Mouse (Mus musculus): ENCODE results near the gene Ogfod2.

GRCm38 (mm10) chr5:124103552-124103951 is 8.5 kb upstream of the Ogfod2 start:
- TF ChIP-seq POLR2A (IDR thresholded peaks at IDR 0.05; ENCODE audit: insufficient read length, low read depth) (no peak), POLR2AphosphoS2 (IDR thresholded peaks at IDR 0.05; ENCODE audit: insufficient read length, low read depth) (no peak), USF1 (IDR thresholded peaks at IDR 0.05; ENCODE audit: low read depth) (no peak), MYOG (IDR thresholded peaks at IDR 0.05; ENCODE audit: control insufficient read depth in 1 of 3, insufficient read depth in 1 of 3, insufficient read length in 2 of 3, low read depth in 2 of 3) (no peak), CEBPB (IDR thresholded peaks at IDR 0.05; ENCODE audit: insufficient read depth, poor library complexity, severe bottlenecking) (no peak), TCF12 (IDR thresholded peaks at IDR 0.05; ENCODE audit: insufficient read depth, poor library complexity, severe bottlenecking) (no peak), SRF (IDR thresholded peaks at IDR 0.05; ENCODE audit: control insufficient read depth, insufficient read length, low read depth) (no peak), MYOD1 (IDR thresholded peaks at IDR 0.05; ENCODE audit: control insufficient read depth in 1 of 3, insufficient read length in 2 of 3, low read depth in 2 of 3) (no peak), MAX (IDR thresholded peaks at IDR 0.05; ENCODE audit: low read depth) (no peak), E2F4 (IDR thresholded peaks at IDR 0.05; ENCODE audit: insufficient read depth) (no peak), REST (IDR thresholded peaks at IDR 0.05; ENCODE audit: insufficient read depth, insufficient read length) (no peak)
